In genomic region chr7:38129491-38129890, GRCm38 (mm10) we compare ENCODE assay signal across 24 mouse cellular contexts. TPM values are rescaled to one million over a fixed set of nuclear protein-coding genes. Genes with fewer than 3 reads are reported as not detected.
DNase-seq lines count a peak whose midpoint lies in the region; ATAC-seq lines count a peak whose summit lies in the region.
"Had no signal": no experiment of that assay in that cellular context is flagged by ENCODE, and none has a peak within 500 bp of the region (broad histone marks: within the 10 kb centered on the region; RNA-seq: fewer than 3 reads in every experiment).

No protein-coding gene starts in this region.

- no peak overlapping the region for H3K27ac ChIP-seq in midbrain, embryonic 11.5 days (ENCODE audit: low read depth, low read length)
- no peak overlapping the region for H3K27ac ChIP-seq in midbrain, embryonic 16.5 days (ENCODE audit: low read length)
- H3K27ac ChIP-seq in limb, embryonic 13.5 days: no peak overlapping the region
- H3K27ac ChIP-seq: gastrocnemius, adult 2 months; heart, embryonic 15.5 days; hindbrain, embryonic 14.5 days had no signal

- no peaks in the 10 kb centered on the region for H3K4me1 ChIP-seq in midbrain, embryonic 11.5 days (ENCODE audit: control insufficient read depth, insufficient read depth, low read length)
- H3K4me1 ChIP-seq in midbrain, embryonic 16.5 days (ENCODE audit: control insufficient read depth, insufficient read depth, low read length): no peaks in the 10 kb centered on the region
- H3K4me1 ChIP-seq in limb, embryonic 13.5 days: peaks cover 29% of the 10 kb centered on the region
- H3K4me1 ChIP-seq: heart, embryonic 15.5 days had no signal

- H3K4me2 ChIP-seq in midbrain, embryonic 11.5 days: no peak overlapping the region
- H3K4me2 ChIP-seq in midbrain, embryonic 16.5 days (ENCODE audit: low read length): no peak overlapping the region
- peak overlapping the region; percentile 36 for H3K4me2 ChIP-seq in limb, embryonic 13.5 days (replicated peaks)
- H3K4me2 ChIP-seq: heart, embryonic 12.5 days; heart, embryonic 15.5 days; hindbrain, embryonic 14.5 days had no signal

- no peaks in the 10 kb centered on the region for H3K36me3 ChIP-seq in midbrain, embryonic 11.5 days (ENCODE audit: control insufficient read depth, insufficient read depth, low read length)
- no peaks in the 10 kb centered on the region for H3K36me3 ChIP-seq in midbrain, embryonic 16.5 days (ENCODE audit: control insufficient read depth, insufficient read depth, low read length)
- H3K36me3 ChIP-seq in limb, embryonic 13.5 days: no peaks in the 10 kb centered on the region
- H3K36me3 ChIP-seq: G1E; heart, embryonic 12.5 days; heart, embryonic 15.5 days had no signal

- peak; percentile 55 to 75 for DNase-seq in cerebellum, postnatal 14 days
- peak; percentile 72 for DNase-seq in midbrain, embryonic 11.5 days (ENCODE audit: low spot score, missing footprints)
- no peak for DNase-seq in embryo, embryonic 10 days (ENCODE audit: low spot score)
- DNase-seq: adrenal gland, postnatal 10 days; adrenal gland, postnatal 36 days; B cell, adult 2 months; cerebellum, adult 11 months; cerebellum, adult 2 months; forebrain, postnatal 0 days; gastrocnemius, adult 2 months; gastrocnemius, postnatal 14 days; heart, adult 18-20 months; heart, postnatal 10 days; heart, postnatal 36 days; kidney, adult 11 months had no signal

- no peaks in the 10 kb centered on the region for H3K27me3 ChIP-seq in midbrain, embryonic 11.5 days (ENCODE audit: control insufficient read depth, insufficient read depth, low read length)
- H3K27me3 ChIP-seq in midbrain, embryonic 16.5 days (ENCODE audit: control insufficient read depth, insufficient read depth, low read depth, low read length): no peaks in the 10 kb centered on the region
- no peaks in the 10 kb centered on the region for H3K27me3 ChIP-seq in limb, embryonic 13.5 days
- H3K27me3 ChIP-seq: heart, embryonic 12.5 days; heart, embryonic 15.5 days; Patski had no signal

- no peak overlapping the region for H3K4me3 ChIP-seq in midbrain, embryonic 11.5 days (ENCODE audit: low read depth, low read length)
- H3K4me3 ChIP-seq in midbrain, embryonic 16.5 days (ENCODE audit: low read depth, low read length): no peak overlapping the region
- no peak overlapping the region for H3K4me3 ChIP-seq in limb, embryonic 13.5 days
- H3K4me3 ChIP-seq: gastrocnemius, adult 2 months; heart, embryonic 12.5 days; heart, embryonic 15.5 days had no signal

- 86% methylated on average over 6 of the region's 6 CpGs for WGBS in midbrain, embryonic 11.5 days
- WGBS in midbrain, embryonic 16.5 days: 78% methylated on average over 6 of the region's 6 CpGs
- 50% methylated on average over 6 of the region's 6 CpGs for WGBS in limb, embryonic 13.5 days

- ATAC-seq in cerebellum, adult (ENCODE audit: insufficient number of reproducible peaks, low FRiP score, low TSS enrichment): no peak
- ATAC-seq in midbrain, embryonic 11.5 days (ENCODE audit: low FRiP score): no peak
- ATAC-seq in midbrain, embryonic 16.5 days: no peak
- no peak for ATAC-seq in limb, embryonic 13.5 days (ENCODE audit: low FRiP score, low read depth)
- ATAC-seq: forebrain, embryonic 14.5 days; forebrain, postnatal 0 days; Patski had no signal

- no peak overlapping the region for H3K9ac ChIP-seq in midbrain, embryonic 11.5 days (ENCODE audit: low read length)
- no peak overlapping the region for H3K9ac ChIP-seq in midbrain, embryonic 16.5 days (ENCODE audit: low read depth, low read length)
- H3K9ac ChIP-seq in limb, embryonic 13.5 days: no peak overlapping the region
- H3K9ac ChIP-seq: forebrain, postnatal 0 days; heart, embryonic 12.5 days; heart, embryonic 15.5 days; hindbrain, embryonic 14.5 days had no signal

- H3K9me3 ChIP-seq in midbrain, embryonic 11.5 days (ENCODE audit: control insufficient read depth, low read length): no peaks in the 10 kb centered on the region
- no peaks in the 10 kb centered on the region for H3K9me3 ChIP-seq in midbrain, embryonic 16.5 days (replicated peaks; ENCODE audit: control insufficient read depth, low read length, poor library complexity, severe bottlenecking)
- no peaks in the 10 kb centered on the region for H3K9me3 ChIP-seq in limb, embryonic 13.5 days
- H3K9me3 ChIP-seq: G1E; heart, embryonic 12.5 days; heart, embryonic 15.5 days had no signal

RNA-seq across cellular contexts. Expression of gene Ccne1, which starts 22.2 kb away (rescaled TPM):
- 55.1 and 55.6 TPM in 2 replicates for polyA plus RNA-seq in midbrain, embryonic 11.5 days (2014; fragmentation: Nextera tagmentation; extraction: Ambion mirVana)
- polyA plus RNA-seq in midbrain, embryonic 16.5 days (2015; fragmentation: Nextera tagmentation; extraction: Ambion mirVana): 9.6 and 13.2 TPM in 2 replicates
- polyA plus RNA-seq in limb, embryonic 13.5 days (2015; fragmentation: Nextera tagmentation; extraction: Ambion mirVana): 76.3 and 77.5 TPM in 2 replicates

RNA-seq across cellular contexts. Expression of gene 1600014C10Rik, which starts 53.5 kb away (rescaled TPM):
- 17.0 and 17.2 TPM in 2 replicates for polyA plus RNA-seq in midbrain, embryonic 11.5 days (2014; fragmentation: Nextera tagmentation; extraction: Ambion mirVana)
- polyA plus RNA-seq in midbrain, embryonic 16.5 days (2015; fragmentation: Nextera tagmentation; extraction: Ambion mirVana): 33.4 and 36.2 TPM in 2 replicates
- polyA plus RNA-seq in limb, embryonic 13.5 days (2015; fragmentation: Nextera tagmentation; extraction: Ambion mirVana): 18.3 and 19.8 TPM in 2 replicates
